Mouse (Mus musculus) cerebellum, adult (tissue): ENCODE measurements at regions not wholly inside any gene's neighbourhood (a gene's known extent, or its start where the extent isn't known, plus 50 kb on each side); places are given as distances from the start of the nearest gene placed in this dataset.

Experiments
- ATAC-seq: cut with Nextera tagmentation; 2 replicates; pipeline ENCODE4 v1.9.2; 2017; ENCODE audit warnings: mild to moderate bottlenecking, moderate library complexity, mixed read lengths; ENCODE audit not compliant: insufficient number of reproducible peaks, low FRiP score, low TSS enrichment

- no peak for ATAC-seq
Measured at GRCm38 (mm10) chr8:17782650-17783049, 1195.4 kb downstream of the Defb40 start.

GRCm38 (mm10) chr8:17781559-17782283 lies 1196.3 kb downstream of the Defb40 start:
- ATAC-seq: no peak

- no peak for ATAC-seq
Measured at GRCm38 (mm10) chr8:17775411-17775810, 1202.6 kb downstream of the Defb40 start.

- no peak for ATAC-seq
Measured at GRCm38 (mm10) chr8:17773311-17773710, 1204.7 kb downstream of the Defb40 start.

- no peak for ATAC-seq
Measured at GRCm38 (mm10) chr8:17767441-17768007, 1210.5 kb downstream of the Defb40 start.

- ATAC-seq: no peak
Measured at GRCm38 (mm10) chr8:17724672-17725071, 1253.4 kb downstream of the Defb40 start.

- no peak for ATAC-seq
Measured at GRCm38 (mm10) chr8:17709162-17709561, 1268.9 kb downstream of the Defb40 start.

GRCm38 (mm10) chr8:17708409-17708808 lies 1269.6 kb downstream of the Defb40 start:
- ATAC-seq: no peak

GRCm38 (mm10) chr8:17704289-17704688 lies 1273.8 kb downstream of the Defb40 start:
- no peak for ATAC-seq

- ATAC-seq: no peak
Measured at GRCm38 (mm10) chr8:17700362-17700761, 1277.7 kb downstream of the Defb40 start.

- ATAC-seq: no peak
Measured at GRCm38 (mm10) chr8:17690074-17690848, 1287.8 kb downstream of the Defb40 start.

- ATAC-seq: no peak
Measured at GRCm38 (mm10) chr8:17689641-17690040, 1288.4 kb downstream of the Defb40 start.

- no peak for ATAC-seq
Measured at GRCm38 (mm10) chr8:17687084-17687483, 1291.0 kb downstream of the Defb40 start.

GRCm38 (mm10) chr8:17664371-17665141 lies 1313.5 kb downstream of the Defb40 start:
- peak; percentile 89 for ATAC-seq

GRCm38 (mm10) chr8:17659753-17660361 lies 1318.2 kb downstream of the Defb40 start:
- no peak for ATAC-seq

- ATAC-seq: no peak
Measured at GRCm38 (mm10) chr8:17653786-17654185, 1324.3 kb downstream of the Defb40 start.

- no peak for ATAC-seq
Measured at GRCm38 (mm10) chr8:17647559-17647958, 1330.5 kb downstream of the Defb40 start.

- no peak for ATAC-seq
Measured at GRCm38 (mm10) chr8:17621109-17621508, 1356.9 kb downstream of the Defb40 start.

- no peak for ATAC-seq
Measured at GRCm38 (mm10) chr8:17618846-17619245, 1359.2 kb downstream of the Defb40 start.

GRCm38 (mm10) chr8:17618147-17618546 lies 1359.9 kb downstream of the Defb40 start:
- no peak for ATAC-seq
